Mouse (Mus musculus) urinary bladder, postnatal 10 days (tissue): ENCODE data around the gene Gm20795.
"Not testable (repeated sequence)": the region's sequence is repeated elsewhere in the genome, so short reads cannot be mapped to it uniquely, and the experiment has no call there.

Experiments used
- DNase-seq: peaks from one replicate; pipeline ENCODE4 v3.0.0; 2022; ENCODE audit warnings: low spot score

Gm20795 gene

GRCm38 (mm10) chrY:40804614-40805013 lies at the start of gene Gm20795:
Gene Gm20795, plus strand, starts transcription at chrY:40804914.
- DNase-seq = not testable (repeated sequence)

DNA sequence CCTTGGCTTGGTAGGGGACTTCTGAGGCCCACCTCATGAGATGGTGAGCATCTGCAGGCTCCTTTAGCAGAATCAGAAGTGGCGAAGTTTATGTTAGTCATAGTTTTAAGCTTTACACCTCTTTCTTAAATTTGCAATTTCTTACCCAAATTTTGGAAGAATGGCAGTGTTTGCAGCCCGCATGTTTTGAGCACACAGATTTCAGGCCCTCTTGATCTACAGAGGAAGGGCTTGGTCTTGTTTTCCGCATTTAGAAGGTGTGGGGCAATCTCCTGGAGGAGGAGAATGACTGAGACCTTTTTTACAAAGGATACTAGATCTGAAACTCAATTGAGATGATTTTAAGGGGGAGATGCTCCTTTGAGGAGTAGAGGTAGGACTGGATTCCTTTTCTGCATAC lies 29.0 kb upstream of the Gm20795 start, which contains the start of gene Gm21797:
Gene Gm21797, minus strand, starts transcription at position 101 of the 400 bp plus-strand sequence.
- DNase-seq = not testable (repeated sequence)
